Mouse (Mus musculus): ENCODE measurements around the gene Nfxl1. TPM values are rescaled to one million over a fixed set of nuclear protein-coding genes. Genes with fewer than 3 reads are reported as not detected.
A peak's percentile ranks its signal among the peaks of the same experiment; 100 is the strongest.
"Not testable (repeated sequence)": the region's sequence is repeated elsewhere in the genome, so short reads cannot be mapped to it uniquely, and the experiment has no call there.

Gene Nfxl1
- 24.1 and 26.2 TPM in 2 replicates for polyA plus RNA-seq (2014; fragmentation: Nextera tagmentation; extraction: Ambion mirVana)

GRCm38 (mm10) chr5:72559544-72560049 lies at the start of gene Nfxl1:
TSS of gene Nfxl1 (minus strand) at chr5:72559684.
- Histone ChIP-seq H3K4me1 (ENCODE audit: control insufficient read depth, insufficient read depth, low read length) (no peaks in the 10 kb centered on the region; the same call in 1 of the 2 replicates), H3K9ac (ENCODE audit: low read length) (peak within 1 kb of the TSS; percentile 82), H3K27ac (ENCODE audit: low read depth, low read length) (peak within 1 kb of the TSS; percentile 63), H3K27me3 (ENCODE audit: control insufficient read depth, insufficient read depth, low read length) (no peaks in the 10 kb centered on the region), H3K4me3 (ENCODE audit: low read depth, low read length) (peak within 1 kb of the TSS; percentile 87), H3K36me3 (ENCODE audit: control insufficient read depth, insufficient read depth, low read length) (no peaks in the 10 kb centered on the region), H3K4me2 (ENCODE audit: low read depth) (peak within 1 kb of the TSS; percentile 90), H3K9me3 (ENCODE audit: control insufficient read depth, low read length) (no peaks in the 10 kb centered on the region)
- under 1% methylated on average over 42 of the region's 42 CpGs for WGBS
- ATAC-seq (ENCODE audit: insufficient read depth, low FRiP score, low TSS enrichment) (peak; percentile 95), DNase-seq (ENCODE audit: low spot score) (peak; percentile 99)

- Histone ChIP-seq H3K4me3 (ENCODE audit: low read depth, low read length) (no peak overlapping the region), H3K4me2 (ENCODE audit: low read depth) (no peak overlapping the region), H3K27me3 (ENCODE audit: control insufficient read depth, insufficient read depth, low read length) (no peaks in the 10 kb centered on the region), H3K36me3 (ENCODE audit: control insufficient read depth, insufficient read depth, low read length) (no peaks in the 10 kb centered on the region), H3K27ac (ENCODE audit: low read depth, low read length) (no peak overlapping the region), H3K4me1 (ENCODE audit: control insufficient read depth, insufficient read depth, low read length) (no peaks in the 10 kb centered on the region), H3K9ac (ENCODE audit: low read length) (no peak overlapping the region), H3K9me3 (ENCODE audit: control insufficient read depth, low read length) (no peaks in the 10 kb centered on the region)
- no peak for ATAC-seq (ENCODE audit: insufficient read depth, low FRiP score, low TSS enrichment)
- WGBS: 90% methylated on average over 4 of the region's 4 CpGs
- DNase-seq (ENCODE audit: low spot score): no peak
These were observed 43.7 kb upstream of the Nfxl1 start for GRCm38 (mm10) chr5:72603138-72603537.

GRCm38 (mm10) chr5:72601006-72601405 lies 41.5 kb upstream of the Nfxl1 start:
- DNase-seq (ENCODE audit: low spot score) (peak; percentile 43), ATAC-seq (ENCODE audit: insufficient read depth, low FRiP score, low TSS enrichment) (no peak)
- Histone ChIP-seq H3K9ac (ENCODE audit: low read length) (no peak overlapping the region), H3K27ac (ENCODE audit: low read depth, low read length) (no peak overlapping the region), H3K4me3 (ENCODE audit: low read depth, low read length) (no peak overlapping the region), H3K4me1 (ENCODE audit: control insufficient read depth, insufficient read depth, low read length) (no peaks in the 10 kb centered on the region), H3K36me3 (ENCODE audit: control insufficient read depth, insufficient read depth, low read length) (no peaks in the 10 kb centered on the region), H3K9me3 (ENCODE audit: control insufficient read depth, low read length) (no peaks in the 10 kb centered on the region), H3K27me3 (ENCODE audit: control insufficient read depth, insufficient read depth, low read length) (no peaks in the 10 kb centered on the region), H3K4me2 (ENCODE audit: low read depth) (no peak overlapping the region)
- WGBS: 14% methylated on average over 5 of the region's 5 CpGs

GRCm38 (mm10) chr5:72587192-72587681 lies 27.8 kb upstream of the Nfxl1 start, which contains the start of gene Gm5868:
TSS of gene Gm5868 (minus strand) at chr5:72587551.
- peak within 1 kb of the TSS; percentile 26; the same call in 1 of the 2 replicates for H3K9ac ChIP-seq (ENCODE audit: low read length)
- no peaks in the 10 kb centered on the region for H3K36me3 ChIP-seq (ENCODE audit: control insufficient read depth, insufficient read depth, low read length)
- H3K9me3 ChIP-seq (ENCODE audit: control insufficient read depth, low read length): no peaks in the 10 kb centered on the region
- WGBS: 5% methylated on average over 38 of the region's 38 CpGs
- ATAC-seq (ENCODE audit: insufficient read depth, low FRiP score, low TSS enrichment) (peak; percentile 71), DNase-seq (ENCODE audit: low spot score) (peak; percentile 40)
- no peak within 1 kb of the TSS for H3K27ac ChIP-seq (ENCODE audit: low read depth, low read length)
- peaks cover 2% of the 10 kb centered on the region; the same call in 1 of the 2 replicates for H3K27me3 ChIP-seq (ENCODE audit: control insufficient read depth, insufficient read depth, low read length)
- H3K4me1 ChIP-seq (ENCODE audit: control insufficient read depth, insufficient read depth, low read length): no peaks in the 10 kb centered on the region
- peak within 1 kb of the TSS; percentile 31 for H3K4me3 ChIP-seq (ENCODE audit: low read depth, low read length)
- H3K4me2 ChIP-seq (ENCODE audit: low read depth): peak within 1 kb of the TSS; percentile 52

GRCm38 (mm10) chr5:72586667-72587191 lies 27.2 kb upstream of the Nfxl1 start:
- not testable (repeated sequence) for H3K27me3 ChIP-seq (ENCODE audit: control insufficient read depth, insufficient read depth, low read length); H3K27ac ChIP-seq (ENCODE audit: low read depth, low read length); H3K4me1 ChIP-seq (ENCODE audit: control insufficient read depth, insufficient read depth, low read length); H3K9me3 ChIP-seq (ENCODE audit: control insufficient read depth, low read length); H3K36me3 ChIP-seq (ENCODE audit: control insufficient read depth, insufficient read depth, low read length)
- WGBS: 38% methylated on average over 25 of the region's 25 CpGs
- peak; percentile 15 for DNase-seq (ENCODE audit: low spot score)
- peak overlapping the region; percentile 26; the same call in 1 of the 2 replicates for H3K9ac ChIP-seq (ENCODE audit: low read length)
- ATAC-seq (ENCODE audit: insufficient read depth, low FRiP score, low TSS enrichment): peak; percentile 54; the same call in 1 of the 2 replicates
- peak overlapping the region; percentile 31 for H3K4me3 ChIP-seq (ENCODE audit: low read depth, low read length)
- H3K4me2 ChIP-seq (ENCODE audit: low read depth): peak overlapping the region; percentile 52

GRCm38 (mm10) chr5:72586122-72586521 lies 26.6 kb upstream of the Nfxl1 start:
- H3K4me1 ChIP-seq (ENCODE audit: control insufficient read depth, insufficient read depth, low read length); H3K9me3 ChIP-seq (ENCODE audit: control insufficient read depth, low read length); DNase-seq (ENCODE audit: low spot score); H3K27me3 ChIP-seq (ENCODE audit: control insufficient read depth, insufficient read depth, low read length); H3K27ac ChIP-seq (ENCODE audit: low read depth, low read length); ATAC-seq (ENCODE audit: insufficient read depth, low FRiP score, low TSS enrichment); H3K4me3 ChIP-seq (ENCODE audit: low read depth, low read length); H3K4me2 ChIP-seq (ENCODE audit: low read depth); H3K9ac ChIP-seq (ENCODE audit: low read length); H3K36me3 ChIP-seq (ENCODE audit: control insufficient read depth, insufficient read depth, low read length): not testable (repeated sequence)
- 50% methylated on average over 7 of the region's 7 CpGs for WGBS

- not testable (repeated sequence) for H3K4me1 ChIP-seq (ENCODE audit: control insufficient read depth, insufficient read depth, low read length); H3K36me3 ChIP-seq (ENCODE audit: control insufficient read depth, insufficient read depth, low read length); H3K27ac ChIP-seq (ENCODE audit: low read depth, low read length); H3K27me3 ChIP-seq (ENCODE audit: control insufficient read depth, insufficient read depth, low read length); H3K9me3 ChIP-seq (ENCODE audit: control insufficient read depth, low read length)
- Histone ChIP-seq H3K4me2 (ENCODE audit: low read depth) (peak within 1 kb of the TSS; percentile 72), H3K9ac (ENCODE audit: low read length) (peak within 1 kb of the TSS; percentile 47), H3K4me3 (ENCODE audit: low read depth, low read length) (peak within 1 kb of the TSS; percentile 40)
- 10% methylated on average over 10 of the region's 21 CpGs for WGBS
- DNase-seq (ENCODE audit: low spot score) (peak; percentile 28), ATAC-seq (ENCODE audit: insufficient read depth, low FRiP score, low TSS enrichment) (peak; percentile 51)
These were observed 21.5 kb upstream of the Nfxl1 start, which contains the start of gene Zar1 for GRCm38 (mm10) chr5:72580970-72581332. TSS of gene Zar1 (minus strand) at chr5:72581254.

GRCm38 (mm10) chr5:72580088-72580969 lies 20.8 kb upstream of the Nfxl1 start:
- peak; percentile 74 for ATAC-seq (ENCODE audit: insufficient read depth, low FRiP score, low TSS enrichment)

More at GRCm38 (mm10) chr5:72580088-72580969, 20.8 kb upstream of the Nfxl1 start:
- H3K36me3 ChIP-seq (ENCODE audit: control insufficient read depth, insufficient read depth, low read length); H3K27ac ChIP-seq (ENCODE audit: low read depth, low read length); H3K9me3 ChIP-seq (ENCODE audit: control insufficient read depth, low read length); H3K4me1 ChIP-seq (ENCODE audit: control insufficient read depth, insufficient read depth, low read length); H3K27me3 ChIP-seq (ENCODE audit: control insufficient read depth, insufficient read depth, low read length): not testable (repeated sequence)
- peak; percentile 43 for DNase-seq (ENCODE audit: low spot score)
- Histone ChIP-seq H3K9ac (ENCODE audit: low read length) (peak overlapping the region; percentile 47), H3K4me3 (ENCODE audit: low read depth, low read length) (peak overlapping the region; percentile 40), H3K4me2 (ENCODE audit: low read depth) (peak overlapping the region; percentile 72)
- WGBS: 9% methylated on average over 50 of the region's 73 CpGs
